Mouse (Mus musculus): ENCODE results near the gene Gm10271. TPM values are rescaled to one million over a fixed set of nuclear protein-coding genes. Genes with fewer than 3 reads are reported as not detected.
A peak's percentile ranks its signal among the peaks of the same experiment; 100 is the strongest.

Gm10271 gene
- polyA plus RNA-seq, 1 experiment from 2014 or later = not detected

DNA sequence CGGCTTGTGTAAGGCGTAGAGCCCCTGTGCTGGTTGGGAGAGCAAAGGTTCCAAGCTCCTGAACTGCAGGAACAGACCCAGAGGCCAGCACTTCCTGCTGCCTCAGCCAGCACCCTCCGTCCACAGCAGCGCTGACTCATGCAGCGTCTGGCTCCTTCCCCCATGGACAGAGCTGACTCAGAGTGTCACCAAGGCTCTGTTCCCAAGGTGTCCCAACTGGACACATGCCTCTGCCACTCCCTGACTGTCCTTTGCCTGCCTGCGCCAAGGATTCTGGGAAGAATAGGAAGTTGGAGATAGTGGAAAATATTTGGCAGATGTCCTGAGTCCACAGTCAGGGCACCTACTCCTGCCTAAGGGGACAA lies 23.8 kb upstream of the Gm10271 start:
- Histone ChIP-seq H3K27me3 (replicated peaks) (no peaks in the 10 kb centered on the region), H3K27ac (replicated peaks) (no peak overlapping the region), H3K4me2 (no peak overlapping the region), H3K9ac (replicated peaks) (no peak overlapping the region), H3K9me3 (replicated peaks) (no peaks in the 10 kb centered on the region), H3K4me1 (no peaks in the 10 kb centered on the region), H3K4me3 (replicated peaks) (no peak overlapping the region), H3K36me3 (no peaks in the 10 kb centered on the region)
- ATAC-seq (ENCODE audit: low FRiP score) = no peak
- 84% methylated on average over 6 of the region's 6 CpGs for WGBS

DNA sequence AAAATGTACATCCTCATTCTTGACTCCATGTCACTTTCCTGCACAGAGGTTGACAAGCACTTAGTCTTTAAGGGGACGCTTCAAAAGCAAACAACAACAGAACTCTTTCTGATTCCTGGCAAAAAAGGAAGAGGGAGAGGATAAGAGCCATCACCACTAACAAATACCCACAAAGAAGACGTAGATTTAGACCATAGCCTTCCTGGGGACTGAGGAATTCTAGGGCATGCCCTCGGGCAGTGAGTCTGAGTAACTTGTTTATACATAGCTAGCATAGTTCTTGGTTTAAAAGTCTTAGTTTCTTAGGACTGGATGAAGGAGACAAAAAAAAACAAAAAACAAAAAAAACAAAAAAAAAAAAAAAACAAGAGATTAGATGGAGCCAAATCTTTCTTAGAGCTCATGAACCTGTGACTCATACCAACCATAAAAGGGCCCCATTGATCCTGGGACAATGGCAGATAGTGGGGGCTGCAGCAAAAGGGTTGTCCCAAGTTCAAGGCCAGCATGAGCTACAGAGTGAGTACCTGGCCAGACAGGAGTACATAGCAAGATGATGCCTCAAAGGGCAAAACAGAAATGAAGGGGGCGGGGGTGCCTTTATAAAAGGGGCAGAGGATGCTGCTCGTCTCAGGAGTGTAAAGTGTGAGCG lies 23.3 kb upstream of the Gm10271 start:
- WGBS = 79% methylated on average over 6 of the region's 6 CpGs
- ATAC-seq (ENCODE audit: low FRiP score) = no peak

GRCm38 (mm10) chr10:116995162-116995561 lies 22.8 kb upstream of the Gm10271 start:
- no peaks in the 10 kb centered on the region for H3K9me3 ChIP-seq (replicated peaks)
- no peak overlapping the region for H3K4me3 ChIP-seq (replicated peaks)
- ATAC-seq (ENCODE audit: low FRiP score) = no peak
- no peaks in the 10 kb centered on the region for H3K27me3 ChIP-seq (replicated peaks)
- no peak overlapping the region for H3K4me2 ChIP-seq
- H3K9ac ChIP-seq (replicated peaks) = no peak overlapping the region
- 87% methylated on average over 5 of the region's 5 CpGs for WGBS
- no peak overlapping the region for H3K27ac ChIP-seq (replicated peaks)
- H3K4me1 ChIP-seq = no peaks in the 10 kb centered on the region
- no peaks in the 10 kb centered on the region for H3K36me3 ChIP-seq

More for the DNA sequence above, 23.3 kb upstream of the Gm10271 start:
- H3K27ac ChIP-seq (replicated peaks) = no peak overlapping the region
- H3K36me3 ChIP-seq = no peaks in the 10 kb centered on the region
- H3K4me1 ChIP-seq = no peaks in the 10 kb centered on the region
- H3K4me3 ChIP-seq (replicated peaks) = no peak overlapping the region
- H3K9ac ChIP-seq (replicated peaks) = no peak overlapping the region
- no peak overlapping the region for H3K4me2 ChIP-seq
- H3K9me3 ChIP-seq (replicated peaks) = no peaks in the 10 kb centered on the region
- H3K27me3 ChIP-seq (replicated peaks) = no peaks in the 10 kb centered on the region

GRCm38 (mm10) chr10:116993971-116994370 lies 21.6 kb upstream of the Gm10271 start:
- Histone ChIP-seq H3K9me3 (replicated peaks) (no peaks in the 10 kb centered on the region), H3K36me3 (no peaks in the 10 kb centered on the region), H3K27ac (replicated peaks) (no peak overlapping the region), H3K4me3 (replicated peaks) (no peak overlapping the region), H3K4me1 (no peaks in the 10 kb centered on the region), H3K9ac (replicated peaks) (no peak overlapping the region), H3K27me3 (replicated peaks) (no peaks in the 10 kb centered on the region), H3K4me2 (no peak overlapping the region)
- WGBS = 88% methylated on average over 8 of the region's 8 CpGs
- no peak for ATAC-seq (ENCODE audit: low FRiP score)

- H3K4me2 ChIP-seq = peak within 1 kb of the TSS; percentile 5; the same call in 1 of the 2 replicates
- no peak for ATAC-seq (ENCODE audit: low FRiP score)
- no peak within 1 kb of the TSS for H3K27ac ChIP-seq (replicated peaks)
These were observed 14.1 kb upstream of the Gm10271 start, which contains the start of gene Best3 for GRCm38 (mm10) chr10:116986264-116987082. TSS of gene Best3 (plus strand) at chr10:116986314.

GRCm38 (mm10) chr10:116984836-116985235 lies 12.4 kb upstream of the Gm10271 start:
- no peak for ATAC-seq (ENCODE audit: low FRiP score)
- Histone ChIP-seq H3K36me3 (no peaks in the 10 kb centered on the region), H3K27ac (replicated peaks) (no peak overlapping the region), H3K9me3 (replicated peaks) (no peaks in the 10 kb centered on the region), H3K4me3 (replicated peaks) (no peak overlapping the region), H3K4me1 (peaks cover 20% of the 10 kb centered on the region), H3K9ac (replicated peaks) (no peak overlapping the region), H3K27me3 (replicated peaks) (no peaks in the 10 kb centered on the region), H3K4me2 (no peak overlapping the region)
- 49% methylated on average over 12 of the region's 12 CpGs for WGBS

More at GRCm38 (mm10) chr10:116986264-116987082, 14.1 kb upstream of the Gm10271 start, which contains the start of gene Best3:
- Histone ChIP-seq H3K27me3 (replicated peaks) (no peaks in the 10 kb centered on the region), H3K36me3 (no peaks in the 10 kb centered on the region), H3K4me1 (peaks cover 20% of the 10 kb centered on the region), H3K9ac (replicated peaks) (no peak within 1 kb of the TSS), H3K9me3 (replicated peaks) (no peaks in the 10 kb centered on the region), H3K4me3 (replicated peaks) (no peak within 1 kb of the TSS)
- 44% methylated on average over 21 of the region's 21 CpGs for WGBS

- no peak overlapping the region for H3K9ac ChIP-seq (replicated peaks)
- no peak for ATAC-seq (ENCODE audit: low FRiP score)
- H3K4me1 ChIP-seq = peaks cover 19% of the 10 kb centered on the region
- no peaks in the 10 kb centered on the region for H3K27me3 ChIP-seq (replicated peaks)
- H3K36me3 ChIP-seq = no peaks in the 10 kb centered on the region
- H3K4me2 ChIP-seq = no peak overlapping the region
- H3K9me3 ChIP-seq (replicated peaks) = no peaks in the 10 kb centered on the region
- no peak overlapping the region for H3K27ac ChIP-seq (replicated peaks)
- H3K4me3 ChIP-seq (replicated peaks) = no peak overlapping the region
- 81% methylated on average over 3 of the region's 4 CpGs for WGBS
These were observed 10.1 kb upstream of the Gm10271 start for GRCm38 (mm10) chr10:116982526-116982925.

DNA sequence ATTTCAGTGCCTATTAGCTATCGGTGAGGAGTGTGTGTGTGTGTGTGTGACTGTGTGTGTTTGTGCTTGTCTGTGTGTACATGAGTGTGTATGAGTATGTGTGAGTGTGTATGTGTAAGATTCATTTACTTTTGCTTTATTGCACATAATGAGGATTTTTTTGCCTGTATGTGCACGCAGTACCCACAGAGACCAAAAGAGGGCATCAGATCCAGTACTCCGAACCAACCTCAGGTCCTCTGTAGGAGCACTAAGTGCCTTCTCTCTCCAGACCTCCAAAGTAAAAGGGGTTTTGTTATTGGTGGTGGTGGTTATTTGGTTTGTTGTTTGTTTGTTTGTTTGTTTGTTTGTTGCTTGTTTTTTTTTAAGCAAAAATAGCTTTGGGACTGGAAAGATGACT lies 8.5 kb upstream of the Gm10271 start:
- WGBS = 75% methylated on average over 3 of the region's 3 CpGs
- ATAC-seq (ENCODE audit: low FRiP score) = no peak

GRCm38 (mm10) chr10:116980273-116980672 lies 7.9 kb upstream of the Gm10271 start:
- no peaks in the 10 kb centered on the region for H3K27me3 ChIP-seq (replicated peaks)
- H3K4me3 ChIP-seq (replicated peaks) = no peak overlapping the region
- no peak for ATAC-seq (ENCODE audit: low FRiP score)
- H3K27ac ChIP-seq (replicated peaks) = no peak overlapping the region
- no peak overlapping the region for H3K4me2 ChIP-seq
- H3K4me1 ChIP-seq = peaks cover 3% of the 10 kb centered on the region; the same call in 1 of the 2 replicates
- H3K9me3 ChIP-seq (replicated peaks) = no peaks in the 10 kb centered on the region
- H3K36me3 ChIP-seq = no peaks in the 10 kb centered on the region
- WGBS = 90% methylated on average over 4 of the region's 4 CpGs
- no peak overlapping the region for H3K9ac ChIP-seq (replicated peaks)

More for the DNA sequence above, 8.5 kb upstream of the Gm10271 start:
- no peak overlapping the region for H3K4me3 ChIP-seq (replicated peaks)
- no peaks in the 10 kb centered on the region for H3K9me3 ChIP-seq (replicated peaks)
- H3K36me3 ChIP-seq = no peaks in the 10 kb centered on the region
- no peak overlapping the region for H3K4me2 ChIP-seq
- no peak overlapping the region for H3K27ac ChIP-seq (replicated peaks)
- no peaks in the 10 kb centered on the region for H3K27me3 ChIP-seq (replicated peaks)
- H3K4me1 ChIP-seq = peaks cover 3% of the 10 kb centered on the region; the same call in 1 of the 2 replicates
- H3K9ac ChIP-seq (replicated peaks) = no peak overlapping the region

DNA sequence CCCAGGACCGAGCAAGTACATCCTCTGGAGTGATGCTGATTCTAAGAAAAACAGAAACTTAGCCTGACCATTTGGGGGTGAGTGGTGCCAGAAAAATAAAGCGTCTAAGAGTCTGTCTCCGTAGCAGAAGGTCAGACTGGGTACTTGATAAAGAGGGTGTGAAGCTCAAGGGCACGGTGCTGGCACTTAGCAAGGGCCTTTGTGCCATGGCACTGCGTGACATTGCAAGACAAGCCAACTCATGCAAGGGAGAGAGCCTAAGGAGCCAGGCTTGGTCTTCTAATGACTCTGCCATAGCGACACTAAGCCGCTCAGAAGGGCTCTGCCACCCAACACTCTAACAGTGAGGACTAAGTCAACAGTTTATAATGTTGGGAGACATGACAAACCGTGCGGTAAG lies 6.4 kb upstream of the Gm10271 start:
- no peaks in the 10 kb centered on the region for H3K4me1 ChIP-seq
- no peaks in the 10 kb centered on the region for H3K27me3 ChIP-seq (replicated peaks)
- no peak overlapping the region for H3K27ac ChIP-seq (replicated peaks)
- no peak overlapping the region for H3K9ac ChIP-seq (replicated peaks)
- ATAC-seq (ENCODE audit: low FRiP score) = no peak
- H3K4me3 ChIP-seq (replicated peaks) = no peak overlapping the region
- H3K36me3 ChIP-seq = no peaks in the 10 kb centered on the region
- H3K4me2 ChIP-seq = no peak overlapping the region
- WGBS = 91% methylated on average over 9 of the region's 9 CpGs
- no peaks in the 10 kb centered on the region for H3K9me3 ChIP-seq (replicated peaks)

GRCm38 (mm10) chr10:116977858-116978257 lies 5.4 kb upstream of the Gm10271 start:
- 91% methylated on average over 2 of the region's 2 CpGs for WGBS
- ATAC-seq (ENCODE audit: low FRiP score) = no peak
- Histone ChIP-seq H3K27ac (replicated peaks) (no peak overlapping the region), H3K9me3 (replicated peaks) (no peaks in the 10 kb centered on the region), H3K36me3 (no peaks in the 10 kb centered on the region), H3K4me1 (no peaks in the 10 kb centered on the region), H3K9ac (replicated peaks) (no peak overlapping the region), H3K4me2 (no peak overlapping the region), H3K4me3 (replicated peaks) (no peak overlapping the region), H3K27me3 (replicated peaks) (no peaks in the 10 kb centered on the region)

DNA sequence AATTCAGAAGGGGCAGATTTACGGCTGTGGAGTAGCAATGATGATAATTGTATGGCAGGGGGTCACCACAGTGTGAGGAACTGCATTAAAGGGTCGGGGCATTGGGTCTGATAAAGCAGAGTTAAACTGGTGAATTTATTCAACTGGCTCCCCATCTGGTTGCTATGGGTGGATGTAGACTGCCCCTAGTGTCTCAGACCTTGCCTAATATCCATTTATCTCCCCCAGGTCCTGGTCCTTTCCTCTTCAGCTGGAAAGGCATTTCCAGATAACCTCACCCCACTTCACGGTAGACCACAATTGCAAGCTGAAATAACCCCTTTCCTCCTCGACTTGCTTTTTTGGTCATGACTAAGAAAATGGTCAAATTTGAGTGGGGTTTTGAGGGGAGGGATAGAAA lies 5.0 kb upstream of the Gm10271 start:
- 55% methylated on average over 4 of the region's 4 CpGs for WGBS
- Histone ChIP-seq H3K9ac (replicated peaks) (no peak overlapping the region), H3K36me3 (no peaks in the 10 kb centered on the region)

More for the DNA sequence above, 5.0 kb upstream of the Gm10271 start:
- H3K27me3 ChIP-seq (replicated peaks) = no peaks in the 10 kb centered on the region
- H3K4me1 ChIP-seq = no peaks in the 10 kb centered on the region
- ATAC-seq (ENCODE audit: low FRiP score) = no peak
- no peak overlapping the region for H3K4me3 ChIP-seq (replicated peaks)
- no peak overlapping the region for H3K27ac ChIP-seq (replicated peaks)
- H3K4me2 ChIP-seq = no peak overlapping the region
- H3K9me3 ChIP-seq (replicated peaks) = no peaks in the 10 kb centered on the region
